Mouse (Mus musculus): ENCODE results near the gene Bak1.

Bak1 gene

GRCm38 (mm10) chr17:27018555-27019196 lies 10.1 kb downstream of the Bak1 start:
- DNase-seq: peak; percentile 94

- peak; percentile 97 for DNase-seq
Observed at GRCm38 (mm10) chr17:27017564-27018499, 11.0 kb downstream of the Bak1 start.

GRCm38 (mm10) chr17:27012909-27013308 lies 15.9 kb downstream of the Bak1 start:
- DNase-seq: no peak

- DNase-seq: peak; percentile 96
Observed at GRCm38 (mm10) chr17:27011998-27012672, 16.7 kb downstream of the Bak1 start.

GRCm38 (mm10) chr17:27011167-27011566 lies 17.6 kb downstream of the Bak1 start:
- DNase-seq: no peak

GRCm38 (mm10) chr17:27008277-27008676 lies 20.5 kb downstream of the Bak1 start:
- DNase-seq: no peak

GRCm38 (mm10) chr17:27005644-27006043 lies 23.2 kb downstream of the Bak1 start:
- no peak for DNase-seq

GRCm38 (mm10) chr17:27004903-27005485 lies 23.8 kb downstream of the Bak1 start:
- peak; percentile 86 for DNase-seq

- peak; percentile 91 for DNase-seq
Observed at GRCm38 (mm10) chr17:27004431-27004830, 24.4 kb downstream of the Bak1 start.

- DNase-seq: no peak
Observed at GRCm38 (mm10) chr17:27001889-27002288, 26.9 kb downstream of the Bak1 start.

GRCm38 (mm10) chr17:27001151-27001550 lies 27.7 kb downstream of the Bak1 start:
- no peak for DNase-seq

- DNase-seq: no peak
Observed at GRCm38 (mm10) chr17:26999996-27000395, 28.8 kb downstream of the Bak1 start.

- DNase-seq: no peak
Observed at GRCm38 (mm10) chr17:26998283-26998682, 30.5 kb downstream of the Bak1 start.

GRCm38 (mm10) chr17:26997661-26998060 lies 31.1 kb downstream of the Bak1 start:
- DNase-seq: no peak

- DNase-seq: no peak
Observed at GRCm38 (mm10) chr17:26995562-26995961, 33.2 kb downstream of the Bak1 start.

- DNase-seq: peak; percentile 92
Observed at GRCm38 (mm10) chr17:26995006-26995405, 33.8 kb downstream of the Bak1 start.

GRCm38 (mm10) chr17:26994410-26994809 lies 34.4 kb downstream of the Bak1 start:
- DNase-seq: peak; percentile 98

- no peak for DNase-seq
Observed at GRCm38 (mm10) chr17:26990521-26990920, 38.3 kb downstream of the Bak1 start.

- no peak for DNase-seq
Observed at GRCm38 (mm10) chr17:26985503-26986179, 43.2 kb downstream of the Bak1 start.

- no peak for DNase-seq
Observed at GRCm38 (mm10) chr17:26983382-26983781, 45.4 kb downstream of the Bak1 start.

- DNase-seq: no peak
Observed at GRCm38 (mm10) chr17:26981050-26981449, 47.8 kb downstream of the Bak1 start.

GRCm38 (mm10) chr17:26979426-26979825 lies 49.4 kb downstream of the Bak1 start:
- no peak for DNase-seq

Data from heart, adult 11 months (tissue).